Mouse (Mus musculus) left cerebral cortex, adult 8-10 months (tissue): ENCODE measurements around the gene Ear10. TPM values are rescaled to one million over a fixed set of nuclear protein-coding genes. Genes with fewer than 3 reads are reported as not detected.
"Not testable (repeated sequence)": the region's sequence is repeated elsewhere in the genome, so short reads cannot be mapped to it uniquely, and the experiment has no call there.

ENCODE experiments used
- DNase-seq, 2 experiments: peaks; one replicate each; pipeline ENCODE4 v3.0.0; 2022; ENCODE audit warnings: low spot score in 2 of 2
- total RNA-seq, 4 experiments: library from RNA; stranded (reverse); gene quantifications; 2 replicates each; pipeline ENCODE4 v1.2.4; 2022

Ear10 gene
- not detected for total RNA-seq

DNA sequence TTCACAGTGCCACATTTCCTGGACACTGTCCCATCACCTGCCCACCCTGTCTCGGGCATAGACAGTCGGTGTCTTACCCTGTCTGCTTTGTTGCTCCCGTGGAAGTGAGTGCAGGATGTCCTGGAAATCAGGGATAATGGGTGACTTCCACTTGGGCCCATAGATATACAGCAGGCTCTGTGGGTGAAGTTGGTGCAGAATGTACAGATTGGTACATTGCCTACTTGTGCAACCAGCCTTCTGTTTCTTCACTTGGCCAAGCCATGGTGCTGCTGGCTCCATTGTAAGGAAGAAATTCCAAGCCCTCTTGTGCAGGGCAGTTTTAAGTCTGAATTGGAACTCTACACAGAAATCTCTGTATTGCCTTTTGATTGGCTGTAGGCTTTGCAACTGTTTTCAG, at the start of gene Ear10:
TSS of gene Ear10 (minus strand) at position 101 of the 400 bp plus-strand sequence.
- not testable (repeated sequence) for DNase-seq

- not testable (repeated sequence) for DNase-seq
Measured at GRCm38 (mm10) chr14:43956769-43957168, 33.4 kb upstream of the Ear10 start, which contains the start of gene Ang5. Ang5 (plus strand) TSS chr14:43957069.

- not testable (repeated sequence) for DNase-seq
Measured at GRCm38 (mm10) chr14:43955074-43955473, 31.7 kb upstream of the Ear10 start.

GRCm38 (mm10) chr14:43953382-43953781, 30.0 kb upstream of the Ear10 start:
- DNase-seq, result not testable (repeated sequence)

DNA sequence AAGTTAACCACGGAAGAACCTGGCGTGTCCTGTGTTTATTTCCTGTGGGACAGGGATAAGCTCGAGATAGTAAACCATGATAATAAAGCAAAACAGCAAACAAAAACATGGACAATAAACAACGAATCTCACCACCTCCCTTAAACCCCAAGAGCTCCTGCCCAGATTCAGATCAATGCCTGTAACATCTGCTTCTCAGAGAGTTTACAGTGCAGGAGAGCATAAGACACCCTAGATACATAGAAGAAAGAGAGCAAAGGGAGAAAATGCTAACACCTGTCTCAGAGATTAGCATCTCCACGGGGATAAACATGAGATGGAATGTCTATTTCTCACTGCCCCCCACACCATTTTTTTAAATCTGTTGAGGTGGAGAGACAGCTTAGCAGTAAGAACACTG, 10.0 kb upstream of the Ear10 start:
- not testable (repeated sequence) for DNase-seq

- peak in 1 of 2 experiments; percentile 8 for DNase-seq
Measured at GRCm38 (mm10) chr14:43932991-43933390, 9.6 kb upstream of the Ear10 start.

DNA sequence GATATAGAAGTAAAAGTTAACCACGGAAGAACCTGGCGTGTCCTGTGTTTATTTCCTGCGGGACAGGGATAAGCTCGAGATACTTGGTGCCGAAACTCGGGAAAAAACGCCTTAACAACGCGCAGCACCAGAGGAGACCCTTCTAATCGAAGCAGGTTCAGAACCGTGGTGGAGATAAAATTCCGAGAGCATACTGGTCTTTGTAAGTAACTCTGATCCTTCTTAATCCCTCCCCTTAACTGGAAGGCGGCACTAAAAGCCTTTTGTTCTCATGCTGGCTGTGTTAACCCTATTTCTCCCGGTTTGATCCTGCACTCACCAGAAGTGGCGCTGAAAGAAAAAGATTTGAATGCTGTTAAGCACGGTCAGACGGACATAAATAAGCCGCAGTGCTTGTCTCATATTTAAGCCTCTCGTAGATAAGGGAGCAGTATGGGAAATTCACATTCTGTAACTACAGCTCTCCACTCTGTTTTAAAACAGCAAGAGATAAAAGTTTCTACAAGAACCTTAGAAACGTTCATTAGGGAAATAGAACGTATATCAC, 2.1 kb upstream of the Ear10 start:
- not testable (repeated sequence) for DNase-seq

GRCm38 (mm10) chr14:43924688-43925403, 1.5 kb upstream of the Ear10 start, which contains the start of gene Gm8113:
Gm8113 (plus strand) TSS chr14:43925390.
- DNase-seq, result peak; percentile 14 to 25

DNA sequence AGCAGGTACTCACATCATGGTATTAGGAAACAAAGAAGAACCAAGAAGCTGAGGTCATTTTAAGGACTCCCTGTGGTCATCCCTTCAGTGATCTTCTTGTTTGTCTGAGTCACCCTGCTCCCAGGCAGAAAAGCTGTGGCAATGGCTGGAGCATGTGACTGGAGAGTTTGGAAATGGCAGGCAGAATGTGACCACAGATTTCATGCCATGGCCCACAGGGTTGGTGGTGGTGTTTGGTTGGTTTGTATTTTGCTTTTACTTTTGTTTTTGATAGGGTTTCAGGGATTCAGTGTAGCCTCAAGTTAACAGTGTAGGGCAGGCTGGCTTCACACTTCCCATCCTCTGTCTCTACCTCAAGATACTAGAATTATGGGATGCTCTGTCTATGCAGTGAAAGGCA, 5.1 kb downstream of the Ear10 start:
- not testable (repeated sequence) for DNase-seq

DNA sequence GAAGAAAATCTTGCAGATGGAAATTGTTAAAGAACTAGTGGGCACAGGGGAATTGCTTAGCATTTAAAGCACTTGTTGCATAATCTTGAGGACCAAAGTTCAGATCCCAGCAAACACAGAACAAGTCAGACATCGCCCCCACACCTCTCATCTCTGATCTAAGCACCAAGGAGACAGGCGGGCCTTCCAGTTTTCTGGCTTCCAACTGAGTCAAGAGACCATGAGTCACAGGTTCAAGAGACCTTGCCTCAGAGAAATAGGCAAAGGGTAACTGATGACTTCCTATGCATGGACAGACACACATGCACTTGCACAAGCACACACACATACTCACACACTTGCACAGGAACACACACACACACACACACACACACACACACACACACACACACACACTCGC, 24.8 kb downstream of the Ear10 start:
- not testable (repeated sequence) for DNase-seq

GRCm38 (mm10) chr14:43895357-43895756, 28.0 kb downstream of the Ear10 start:
- DNase-seq, result not testable (repeated sequence)

DNA sequence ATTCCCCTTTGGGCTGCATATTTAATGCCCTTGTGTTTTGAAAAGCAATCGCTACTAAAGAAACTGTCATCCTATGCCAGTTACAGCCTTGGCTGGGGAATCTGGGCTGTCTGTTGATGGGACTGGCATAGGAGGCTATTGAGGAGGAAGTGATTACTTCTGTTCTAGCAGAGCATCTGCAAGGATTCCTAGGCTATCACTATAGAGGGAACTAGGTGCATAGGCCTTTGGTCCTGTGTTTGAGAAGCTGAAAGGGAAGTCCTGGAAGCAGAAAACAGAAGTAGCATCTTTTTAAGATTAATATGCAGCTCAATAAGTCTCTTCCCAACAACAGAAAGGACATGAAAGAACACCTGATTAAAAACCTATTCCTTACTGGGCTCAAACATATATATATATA, 32.1 kb downstream of the Ear10 start:
- not testable (repeated sequence) for DNase-seq

DNA sequence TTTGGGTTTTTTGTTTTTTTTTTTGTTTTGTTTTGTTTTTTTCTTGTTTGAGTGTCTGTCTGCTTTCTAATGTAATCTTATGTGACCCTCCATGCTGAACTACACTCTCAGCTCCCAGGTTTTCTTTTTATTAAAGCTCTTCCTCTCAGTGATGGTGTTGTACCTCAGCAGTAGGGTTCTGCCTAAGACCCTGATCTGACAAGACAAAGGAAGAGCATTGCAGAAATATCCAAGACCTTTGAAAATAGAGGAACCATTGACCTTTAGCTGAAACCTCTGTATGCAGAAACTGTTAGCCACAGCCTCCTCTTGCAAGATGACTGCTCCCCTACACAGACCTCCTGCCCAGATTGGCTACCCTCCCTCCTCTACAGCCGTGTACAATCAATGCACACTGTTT, 37.1 kb downstream of the Ear10 start:
- DNase-seq, result not testable (repeated sequence)

- DNase-seq, result not testable (repeated sequence)
Measured at GRCm38 (mm10) chr14:43879966-43880545, 43.3 kb downstream of the Ear10 start.

DNA sequence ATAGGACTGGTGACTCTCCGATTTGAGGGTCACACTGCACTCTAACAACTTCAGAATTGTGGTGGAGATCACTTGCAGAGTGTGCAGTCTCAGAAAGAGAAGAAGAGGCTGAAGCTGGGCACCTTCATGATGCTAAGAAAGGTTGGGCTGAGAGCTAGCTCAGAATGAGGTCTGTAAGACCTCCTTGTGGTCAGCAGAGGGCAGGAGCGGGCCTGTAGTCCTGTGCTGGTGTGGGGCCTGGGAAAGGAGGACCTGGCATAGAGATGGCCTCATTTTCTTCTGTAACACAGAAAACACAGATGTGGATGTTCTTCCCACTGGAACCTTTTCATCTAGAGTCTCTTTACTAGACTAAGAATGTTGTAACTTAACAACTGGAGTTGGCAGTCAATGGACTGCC, 45.6 kb downstream of the Ear10 start:
- DNase-seq, result not testable (repeated sequence)

DNA sequence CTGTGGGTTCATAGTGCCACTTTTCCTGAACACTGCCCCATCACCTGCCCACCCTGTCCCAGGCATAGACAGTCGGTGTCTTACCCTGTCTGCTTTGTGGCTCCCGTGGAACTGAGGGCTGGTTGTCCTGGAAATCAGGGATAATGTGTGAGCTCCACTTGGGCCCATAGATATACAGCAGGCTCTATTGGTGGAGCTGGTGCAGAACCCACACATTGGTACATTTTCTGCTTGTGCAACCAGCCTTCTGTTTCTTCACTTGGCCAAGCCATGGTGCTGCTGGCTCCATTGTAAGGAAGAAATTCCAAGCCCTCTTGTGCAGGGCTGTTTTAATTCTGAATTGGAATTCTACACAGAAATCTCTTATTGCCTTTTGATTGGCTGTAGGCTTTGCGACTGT, 47.9 kb downstream of the Ear10 start, which contains the start of gene Ear1:
TSS of gene Ear1 (minus strand) at position 101 of the 400 bp plus-strand sequence.
- not testable (repeated sequence) for DNase-seq

- DNase-seq, result not testable (repeated sequence)
Measured at GRCm38 (mm10) chr14:43874862-43875261, 48.5 kb downstream of the Ear10 start.

Other genes with a start within 250 kb of the Ear10 start
- gene Gm8165, start 246.4 kb downstream of the Ear10 start, total RNA-seq, result not detected
- 1 to 10 TPM in 2 of 4 experiments, under 1 TPM in 2; 0.39 to 2.3 (median 0.98) TPM for gene Gm7324, start 225.7 kb downstream of the Ear10 start, total RNA-seq
- gene Gm16506, start 196.1 kb downstream of the Ear10 start, total RNA-seq, result not detected
- not detected for gene Gm6526, start 175.7 kb downstream of the Ear10 start, total RNA-seq
- gene Gm8180, start 138.8 kb downstream of the Ear10 start, total RNA-seq, result not detected
- gene Ear1, start 48.0 kb downstream of the Ear10 start, total RNA-seq, result not detected
- gene Gm8113, start 1.8 kb upstream of the Ear10 start, total RNA-seq, result under 1 TPM in 3 of 4 experiments, not detected in 1; 0.13 to 0.18 (median 0.15) TPM
- gene Ang5, start 33.5 kb upstream of the Ear10 start, total RNA-seq, result not detected
- not detected for gene Ang6, start 78.7 kb upstream of the Ear10 start, total RNA-seq
- gene Ear2, start 179.1 kb upstream of the Ear10 start, total RNA-seq, result not detected
- gene Gm3327, start 200.3 kb upstream of the Ear10 start, total RNA-seq, result not detected